Mouse (Mus musculus) kidney, adult 9 months (tissue): Measurements from ENCODE around the gene Gm27179.
"Not testable (repeated sequence)": the region's sequence is repeated elsewhere in the genome, so short reads cannot be mapped to it uniquely, and the experiment has no call there.

Experiments used
- DNase-seq: peaks from one replicate; pipeline ENCODE4 v3.0.0; 2022

The Gm27179 gene

GRCm38 (mm10) chr14:69512449-69512848 is at the start of gene Gm27179:
Gm27179 (minus strand) TSS chr14:69512549.
- not testable (repeated sequence) for DNase-seq

DNA sequence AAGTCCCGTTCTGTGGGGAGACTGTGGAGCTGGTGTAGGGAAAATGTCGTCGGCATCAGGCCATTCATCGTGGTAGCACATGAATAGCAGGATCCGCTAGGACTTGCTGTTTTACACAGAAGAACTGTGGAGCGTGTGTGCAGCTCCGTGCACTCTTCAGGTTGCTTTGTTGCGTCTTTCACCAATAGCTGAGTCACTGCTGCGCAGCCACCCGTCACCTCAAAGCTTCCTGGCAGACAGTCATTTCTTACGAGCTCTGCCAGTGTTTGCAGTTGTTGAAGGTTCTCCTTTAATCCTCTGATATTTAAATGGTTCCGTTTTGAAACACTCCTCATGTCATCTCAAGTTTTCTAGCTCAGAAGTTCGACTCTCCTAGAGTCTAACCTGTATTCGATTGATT is 45.2 kb upstream of the Gm27179 start:
- DNase-seq: not testable (repeated sequence)

GRCm38 (mm10) chr14:69556820-69557219 is 44.5 kb upstream of the Gm27179 start:
- not testable (repeated sequence) for DNase-seq

GRCm38 (mm10) chr14:69555110-69555831 is 42.9 kb upstream of the Gm27179 start, which contains the start of gene Entpd4b:
Entpd4b (plus strand) TSS chr14:69555424.
- not testable (repeated sequence) for DNase-seq

DNA sequence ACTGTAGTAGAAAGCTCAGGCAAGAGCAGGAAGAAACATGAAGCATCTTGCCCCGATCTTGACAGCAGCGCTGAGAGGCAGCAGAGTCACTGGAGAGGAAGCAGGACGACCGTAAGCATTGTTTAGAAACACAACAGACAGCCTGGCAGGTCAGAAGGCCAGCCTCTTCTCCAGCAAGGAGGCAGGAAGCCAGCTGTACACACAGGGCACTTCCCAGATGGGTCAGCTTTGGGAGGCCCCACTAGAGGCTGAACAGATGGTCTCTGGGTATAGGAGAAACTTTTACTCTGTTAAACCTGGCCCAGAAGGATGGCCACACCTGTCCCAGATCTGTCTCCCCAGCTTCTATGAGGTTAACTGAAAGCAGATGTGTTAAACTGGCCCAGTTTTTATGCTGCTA is 35.0 kb upstream of the Gm27179 start:
- DNase-seq: not testable (repeated sequence)

DNA sequence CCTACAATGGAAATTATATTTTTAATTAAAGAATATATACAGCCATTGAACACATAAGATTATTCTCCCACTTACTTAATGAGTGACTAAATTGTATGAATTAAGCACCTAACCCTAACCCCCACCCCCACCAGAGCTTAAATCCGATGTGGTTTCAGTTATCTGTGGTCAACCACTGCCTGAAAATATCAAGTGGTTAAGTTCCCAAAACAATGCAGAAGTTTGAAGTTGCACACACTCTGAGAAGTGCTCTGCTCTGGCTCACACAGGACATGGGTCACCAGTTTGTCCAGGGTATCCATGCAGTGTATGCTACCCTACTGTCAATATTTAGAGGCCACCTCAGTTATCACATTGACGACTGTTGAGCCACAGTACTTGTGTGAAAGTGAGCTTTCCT is 32.7 kb upstream of the Gm27179 start:
- not testable (repeated sequence) for DNase-seq

DNA sequence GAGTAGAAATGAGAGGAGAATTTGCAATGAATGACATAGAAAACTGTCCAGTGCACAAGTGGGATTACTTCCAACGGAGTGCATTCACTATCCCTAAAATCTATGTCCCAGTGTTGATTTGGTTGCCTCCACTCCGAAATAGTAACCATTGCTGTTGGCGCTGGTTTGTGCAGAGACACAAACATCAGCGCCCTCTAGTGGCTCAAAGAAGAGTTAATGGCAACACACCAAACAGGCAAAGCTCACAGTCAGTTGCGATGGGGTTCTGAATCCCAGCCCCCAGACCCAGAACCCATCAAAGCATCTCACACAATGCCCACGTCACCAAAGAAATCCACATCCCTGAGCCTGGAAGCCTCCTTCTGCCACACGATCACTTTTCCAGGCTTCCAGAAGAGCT is 31.7 kb upstream of the Gm27179 start:
- not testable (repeated sequence) for DNase-seq

DNA sequence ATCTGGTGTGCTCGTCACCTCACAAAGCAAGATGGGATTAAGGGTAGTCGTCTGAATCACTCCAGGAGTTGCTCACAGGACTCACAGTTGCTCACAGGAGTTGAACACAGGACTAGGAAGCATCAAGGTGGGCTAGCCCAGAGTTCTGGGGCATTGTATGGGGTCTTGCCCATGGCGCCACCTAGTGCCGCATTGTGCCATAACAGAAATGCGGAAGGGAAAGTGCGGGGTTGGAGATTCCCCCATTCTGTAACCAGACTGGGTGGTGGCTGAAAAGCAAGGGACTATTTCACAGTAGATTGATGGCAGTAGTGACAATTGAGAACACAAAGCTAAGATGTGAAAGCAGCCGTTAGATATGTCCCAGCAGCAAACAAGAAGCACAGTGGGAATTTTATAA is 30.3 kb upstream of the Gm27179 start:
- DNase-seq: not testable (repeated sequence)

DNA sequence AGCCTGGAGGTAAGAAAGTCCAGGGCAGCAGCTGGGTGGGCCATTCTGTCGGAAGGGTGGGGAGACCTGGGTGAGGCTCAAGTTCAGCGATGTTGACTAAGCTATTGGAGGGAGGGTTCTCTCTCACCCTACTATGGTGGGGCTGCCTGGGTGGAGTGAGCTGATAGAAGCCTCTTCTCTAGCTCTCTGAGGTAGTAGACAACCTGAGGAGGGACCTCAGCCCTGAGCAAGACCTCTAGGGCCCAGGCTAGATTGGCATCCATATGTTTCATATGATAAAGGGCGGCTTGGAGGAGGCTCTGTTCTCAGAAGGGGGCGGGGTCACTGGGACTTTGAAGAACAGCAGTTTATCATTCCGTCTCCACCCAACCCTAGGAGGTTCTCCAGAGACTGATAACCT is 27.8 kb upstream of the Gm27179 start:
- not testable (repeated sequence) for DNase-seq

GRCm38 (mm10) chr14:69536539-69536938 is 24.2 kb upstream of the Gm27179 start:
- DNase-seq: not testable (repeated sequence)

GRCm38 (mm10) chr14:69526202-69526601 is 13.9 kb upstream of the Gm27179 start:
- DNase-seq: not testable (repeated sequence)

DNA sequence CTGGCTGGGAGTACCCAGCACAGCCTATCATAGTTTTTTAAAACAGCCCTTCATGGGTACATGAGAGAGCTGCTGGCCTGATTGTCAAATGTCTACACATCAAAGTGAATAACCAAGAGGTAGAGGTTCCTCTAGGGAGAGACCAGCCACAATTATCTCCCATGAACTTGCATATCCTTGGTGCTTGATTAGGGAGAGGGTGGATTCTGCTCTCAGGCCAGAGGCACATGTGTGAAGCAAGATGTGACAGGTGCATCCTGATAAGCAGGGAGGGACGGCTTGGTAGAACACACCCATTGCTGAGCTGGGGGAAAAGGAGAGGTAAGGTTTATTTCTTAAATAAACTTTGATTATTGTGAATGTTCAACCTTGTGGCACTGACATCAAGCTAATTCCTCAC is 10.7 kb upstream of the Gm27179 start:
- DNase-seq: not testable (repeated sequence)

- DNase-seq: not testable (repeated sequence)
These were observed 8.5 kb upstream of the Gm27179 start for GRCm38 (mm10) chr14:69520810-69521209.

GRCm38 (mm10) chr14:69507000-69507399 is 5.3 kb downstream of the Gm27179 start:
- not testable (repeated sequence) for DNase-seq

DNA sequence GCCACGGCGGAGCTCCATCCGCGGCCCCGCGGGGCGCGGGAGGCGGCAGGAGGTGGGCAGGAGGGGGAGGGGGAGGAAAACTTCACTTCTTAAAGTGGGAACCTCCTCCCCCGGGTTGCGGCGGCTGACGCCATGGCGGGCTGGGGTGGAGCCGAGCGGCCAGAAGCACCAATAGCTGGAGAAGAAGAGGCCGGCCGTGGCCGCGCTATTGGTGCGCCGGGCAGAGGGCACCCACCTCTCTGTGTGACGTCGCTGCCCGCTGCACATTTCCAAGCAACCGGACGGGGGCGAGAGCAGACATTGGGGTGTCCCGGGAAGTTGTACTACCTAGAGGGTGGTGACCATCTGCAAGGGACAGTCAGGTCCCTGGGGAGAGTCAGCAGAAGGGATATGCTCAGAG is 9.2 kb downstream of the Gm27179 start, which contains the start of gene Gm16867:
Gm16867 (minus strand) TSS at position 189 of the 400 bp plus-strand sequence.
- DNase-seq: not testable (repeated sequence)

GRCm38 (mm10) chr14:69502440-69503150 is 9.8 kb downstream of the Gm27179 start:
- DNase-seq: not testable (repeated sequence)

DNA sequence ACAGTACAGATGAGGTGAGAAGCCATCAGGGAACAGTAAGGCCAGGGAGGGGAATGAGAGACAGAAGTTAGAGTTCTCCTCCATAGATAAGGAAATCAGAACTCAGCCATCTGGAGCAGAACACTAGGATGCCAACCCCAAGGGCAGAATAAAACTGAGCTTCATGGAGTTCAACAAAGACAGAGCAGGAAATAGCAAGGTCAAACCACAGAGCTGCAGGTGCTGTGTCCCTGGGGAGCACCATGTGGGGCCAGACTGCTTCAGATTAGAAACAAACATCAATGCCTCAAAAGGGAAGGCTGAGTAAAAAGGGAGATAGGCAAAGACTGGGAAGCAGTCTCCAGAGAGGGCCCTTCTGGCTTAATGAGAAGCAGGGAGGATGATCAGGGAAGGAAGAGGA is 16.1 kb downstream of the Gm27179 start:
- not testable (repeated sequence) for DNase-seq

GRCm38 (mm10) chr14:69494946-69495345 is 17.4 kb downstream of the Gm27179 start:
- DNase-seq: not testable (repeated sequence)

GRCm38 (mm10) chr14:69494522-69494921 is 17.8 kb downstream of the Gm27179 start:
- not testable (repeated sequence) for DNase-seq

DNA sequence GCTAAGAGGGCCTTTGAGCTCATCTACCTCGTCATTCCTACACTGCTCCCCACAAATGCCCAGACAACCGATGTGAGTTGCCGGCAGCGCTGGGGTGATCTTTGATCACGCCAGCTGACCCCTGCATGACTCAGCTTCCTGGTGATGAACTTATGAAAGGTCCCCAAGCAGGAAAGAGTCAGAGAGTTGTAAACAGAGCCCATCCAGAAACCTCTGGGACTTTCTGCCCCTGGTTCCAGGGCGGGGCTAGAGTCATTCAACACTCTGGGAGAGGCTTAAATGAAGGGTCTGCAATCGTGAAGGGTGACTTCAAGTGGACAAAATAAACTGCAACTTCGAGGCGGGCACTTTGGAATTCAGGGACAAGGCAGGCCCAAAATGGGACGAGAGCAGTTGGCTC is 24.3 kb downstream of the Gm27179 start:
- DNase-seq: not testable (repeated sequence)

DNA sequence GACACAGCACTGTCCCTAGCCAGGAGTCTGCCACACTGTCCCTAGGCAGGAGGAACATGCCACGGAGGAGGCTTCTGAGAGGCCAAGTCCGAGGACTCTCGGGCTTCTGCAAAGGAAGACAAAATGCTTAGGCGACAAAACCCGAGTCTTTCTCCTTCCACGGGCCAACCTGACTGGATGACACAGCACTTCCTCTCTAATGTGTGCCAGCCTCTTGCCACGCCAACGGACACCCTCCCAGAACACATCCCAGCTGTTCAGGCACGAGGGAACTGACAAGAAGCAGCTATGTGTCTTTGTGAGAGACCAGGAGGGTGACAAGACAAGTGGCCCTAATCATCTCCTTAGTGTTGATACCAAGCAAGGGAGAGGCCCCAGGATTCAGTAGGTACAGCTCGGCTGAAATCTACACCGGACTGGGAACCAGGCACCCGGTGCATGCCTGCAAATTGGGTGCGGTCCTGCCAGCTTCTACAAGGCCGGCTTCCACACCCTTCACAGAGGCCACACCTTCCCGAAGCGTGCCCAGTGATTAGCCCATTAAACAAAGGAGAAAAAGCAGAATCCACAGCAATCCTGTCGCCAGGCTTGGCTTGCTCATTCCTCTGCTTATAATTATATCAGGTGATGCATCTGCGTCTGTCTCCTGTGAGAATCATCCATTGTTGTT is 26.7 kb downstream of the Gm27179 start:
- DNase-seq: not testable (repeated sequence)

DNA sequence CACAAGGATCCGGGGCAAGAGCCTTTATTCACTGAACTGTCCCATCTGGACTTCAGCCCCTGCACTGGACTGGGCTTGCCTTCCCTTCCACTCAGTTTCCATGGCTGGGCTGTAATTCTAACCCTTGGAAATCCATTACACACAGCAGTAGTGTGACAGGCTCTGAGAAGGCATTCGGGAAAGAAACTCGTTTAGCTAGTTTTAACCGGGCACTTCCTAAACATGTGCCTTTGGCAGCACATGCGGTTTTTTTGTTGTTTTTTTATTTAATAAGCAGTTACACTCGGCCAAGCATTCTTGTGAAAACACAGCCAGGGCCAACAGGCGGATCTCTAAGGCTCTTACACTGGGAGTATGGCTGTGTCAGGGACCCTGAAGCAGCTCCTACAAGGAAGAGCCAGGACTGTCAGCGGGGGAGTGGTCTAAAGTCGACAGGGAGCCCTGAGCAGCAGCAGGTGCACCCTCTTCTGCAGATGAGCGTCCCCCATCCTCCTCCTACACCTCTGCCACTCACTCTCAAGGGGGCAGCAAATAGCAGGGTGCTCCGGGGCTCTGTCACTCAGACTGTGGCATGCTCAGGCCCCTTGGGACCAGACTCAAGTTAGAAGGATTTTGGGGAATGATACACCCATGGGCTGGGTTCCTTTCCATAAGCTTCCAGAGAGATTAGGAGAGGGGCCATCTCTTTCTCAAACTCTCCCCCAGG is 38.3 kb downstream of the Gm27179 start:
- not testable (repeated sequence) for DNase-seq

DNA sequence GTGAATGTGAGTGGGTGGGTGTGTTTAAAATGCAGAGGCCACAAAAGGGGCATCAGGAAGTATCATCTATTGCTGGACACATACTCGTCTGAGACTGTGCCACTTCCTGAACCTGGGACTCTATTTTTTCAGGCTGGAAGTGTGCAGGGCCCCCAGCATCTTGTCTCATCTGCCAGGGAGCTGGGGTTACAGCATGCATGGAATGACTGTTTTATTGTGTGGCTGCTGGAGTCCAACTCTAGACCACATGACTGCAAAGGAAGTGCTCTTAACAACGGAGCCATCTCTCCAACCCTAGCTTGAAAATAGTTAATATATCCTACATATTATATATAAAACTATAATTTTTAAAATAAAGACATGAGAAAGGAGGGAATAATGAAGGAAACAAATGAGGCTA is 39.0 kb downstream of the Gm27179 start:
- not testable (repeated sequence) for DNase-seq
